Mouse (Mus musculus): ENCODE data around the gene Nhsl1.

DNA sequence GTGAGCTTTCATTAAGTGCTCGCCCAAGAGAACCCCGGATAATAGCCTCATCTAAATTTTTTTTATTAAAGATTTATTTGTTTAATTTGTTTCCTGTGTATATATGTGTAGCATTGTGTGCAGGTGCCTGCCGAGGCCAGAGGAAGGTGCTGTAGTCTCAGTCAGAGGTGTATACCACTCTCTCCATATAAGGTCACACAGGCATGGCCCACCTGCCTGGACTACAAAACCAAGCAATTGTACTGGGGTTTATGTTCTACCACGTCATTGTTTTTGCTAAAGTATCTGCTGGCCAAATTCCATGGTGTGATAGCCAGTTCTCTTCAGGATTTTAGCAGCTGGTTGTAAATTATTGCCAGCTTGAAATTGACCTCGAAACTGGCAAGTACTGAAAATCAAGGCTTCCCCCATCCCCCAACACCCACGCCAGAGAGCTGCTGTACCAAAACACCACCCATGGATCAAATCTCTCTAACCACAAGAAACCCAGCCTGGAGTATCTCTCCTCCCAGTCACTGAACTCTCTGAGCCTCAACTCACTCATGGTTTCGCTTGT, 81.4 kb downstream of the Nhsl1 start:
- no peak for TF ChIP-seq CTCF (IDR thresholded peaks at IDR 0.05; ENCODE audit: control insufficient read depth, insufficient read depth, insufficient read length)
- no peak for TF ChIP-seq CEBPB (IDR thresholded peaks at IDR 0.05; ENCODE audit: low read depth)

Measured in C2C12 (cell line).